Mouse (Mus musculus): Measurements from ENCODE around the gene Antxr2.

The Antxr2 gene

GRCm38 (mm10) chr5:98030902-98031641 is at the start of gene Antxr2:
Gene Antxr2, minus strand, starts transcription at chr5:98031043.
- in situ Hi-C loops (cut with MboI, MseI), result loop anchor here (5.0 to 25.0 kb wide), 4 partner anchors 66 to 1806 kb away; partner anchors contain the start of gene Prdm8 (in 2 of the 2)

- in situ Hi-C loops (cut with MboI, MseI), result no loop called here
Observed at GRCm38 (mm10) chr5:98076612-98077011, 45.8 kb upstream of the Antxr2 start.

GRCm38 (mm10) chr5:98069191-98069590 is 38.3 kb upstream of the Antxr2 start:
- in situ Hi-C loops (cut with MboI, MseI), result no loop called here

GRCm38 (mm10) chr5:98055275-98055674 is 24.4 kb upstream of the Antxr2 start:
- in situ Hi-C loops (cut with MboI, MseI), result no loop called here

GRCm38 (mm10) chr5:98054834-98055233 is 24.0 kb upstream of the Antxr2 start:
- in situ Hi-C loops (cut with MboI, MseI), result no loop called here

GRCm38 (mm10) chr5:98034928-98035327 is 4.1 kb upstream of the Antxr2 start:
- in situ Hi-C loops (cut with MboI, MseI), result loop anchor here (5.0 to 25.0 kb wide), 5 partner anchors 47 to 1810 kb away; partner anchors contain the start of gene Prdm8 (in 2 of the 2)

- in situ Hi-C loops (cut with MboI, MseI), result loop anchor here (5.0 to 25.0 kb wide), 4 partner anchors 63 to 1809 kb away; partner anchors contain the start of gene Prdm8 (in 2 of the 2)
Observed at GRCm38 (mm10) chr5:98034207-98034606, 3.4 kb upstream of the Antxr2 start.

- in situ Hi-C loops (cut with MboI, MseI), result loop anchor here (5.0 to 25.0 kb wide), 4 partner anchors 64 to 1808 kb away; partner anchors contain the start of gene Prdm8 (in 2 of the 2)
Observed at GRCm38 (mm10) chr5:98032803-98033420, 2.1 kb upstream of the Antxr2 start.

- in situ Hi-C loops (cut with MboI, MseI), result loop anchor here (5.0 to 25.0 kb wide), 4 partner anchors 67 to 1805 kb away; partner anchors contain the start of gene Prdm8 (in 2 of the 2)
Observed at GRCm38 (mm10) chr5:98030091-98030901, 547 bp downstream of the Antxr2 start.

- in situ Hi-C loops (cut with MboI, MseI), result loop anchor here in 1 of 2 experiments (25.0 kb wide), 1 partner anchor 1016 kb away; no protein-coding TSS in a partner anchor
Observed at GRCm38 (mm10) chr5:98027688-98028389, 3.0 kb downstream of the Antxr2 start.

GRCm38 (mm10) chr5:98025921-98026320 is 4.9 kb downstream of the Antxr2 start:
- in situ Hi-C loops (cut with MboI, MseI), result loop anchor here in 1 of 2 experiments (25.0 kb wide), 1 partner anchor 1014 kb away; no protein-coding TSS in a partner anchor

GRCm38 (mm10) chr5:98024545-98024944 is 6.3 kb downstream of the Antxr2 start:
- in situ Hi-C loops (cut with MboI, MseI), result loop anchor here in 1 of 2 experiments (5.0 kb wide), 1 partner anchor 37 kb away; no protein-coding TSS in a partner anchor

- in situ Hi-C loops (cut with MboI, MseI), result loop anchor here in 1 of 2 experiments (5.0 kb wide), 1 partner anchor 34 kb away; no protein-coding TSS in a partner anchor
Observed at GRCm38 (mm10) chr5:98021518-98021917, 9.3 kb downstream of the Antxr2 start.

- in situ Hi-C loops (cut with MboI, MseI), result loop anchor here in 1 of 2 experiments (5.0 kb wide), 1 partner anchor 33 kb away; no protein-coding TSS in a partner anchor
Observed at GRCm38 (mm10) chr5:98020658-98021057, 10.2 kb downstream of the Antxr2 start.

GRCm38 (mm10) chr5:98019396-98019795 is 11.4 kb downstream of the Antxr2 start:
- in situ Hi-C loops (cut with MboI, MseI), result no loop called here

- in situ Hi-C loops (cut with MboI, MseI), result no loop called here
Observed at GRCm38 (mm10) chr5:98018162-98018561, 12.7 kb downstream of the Antxr2 start.

- in situ Hi-C loops (cut with MboI, MseI), result no loop called here
Observed at GRCm38 (mm10) chr5:98016247-98017203, 14.3 kb downstream of the Antxr2 start.

GRCm38 (mm10) chr5:98005751-98006150 is 25.1 kb downstream of the Antxr2 start:
- in situ Hi-C loops (cut with MboI, MseI), result no loop called here

GRCm38 (mm10) chr5:97999261-97999824 is 31.5 kb downstream of the Antxr2 start:
- in situ Hi-C loops (cut with MboI, MseI), result no loop called here

Measured in T-helper 17 cell (primary cell).